Mouse (Mus musculus): ENCODE measurements around the gene Gcnt1.

Gene Gcnt1

GRCm38 (mm10) chr19:17323006-17323688 is 49.5 kb downstream of the Gcnt1 start:
- no peak for DNase-seq

DNA sequence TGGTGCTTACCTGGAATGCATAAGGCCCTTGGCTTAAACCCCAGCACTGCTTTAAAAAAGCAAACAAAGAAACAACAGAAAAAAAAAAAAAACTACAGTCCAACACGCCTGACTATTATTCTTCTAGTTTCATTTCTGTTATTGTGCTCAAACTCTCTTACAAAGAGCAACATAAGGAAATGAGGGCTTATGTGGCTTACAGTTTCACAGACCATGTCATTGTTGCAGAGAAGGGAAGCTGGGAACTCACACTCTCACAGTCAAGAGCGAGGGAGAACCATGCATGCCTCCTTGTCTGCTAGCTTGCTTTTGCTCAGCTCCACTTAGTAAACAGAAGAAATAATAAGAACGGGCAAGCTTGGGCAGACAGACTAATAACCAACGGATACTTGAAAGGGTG is 52.9 kb downstream of the Gcnt1 start:
- DNase-seq = no peak

GRCm38 (mm10) chr19:17318733-17319132 is 53.9 kb downstream of the Gcnt1 start:
- DNase-seq = no peak

- DNase-seq = no peak
These were observed 56.2 kb downstream of the Gcnt1 start for GRCm38 (mm10) chr19:17316311-17317003.

DNA sequence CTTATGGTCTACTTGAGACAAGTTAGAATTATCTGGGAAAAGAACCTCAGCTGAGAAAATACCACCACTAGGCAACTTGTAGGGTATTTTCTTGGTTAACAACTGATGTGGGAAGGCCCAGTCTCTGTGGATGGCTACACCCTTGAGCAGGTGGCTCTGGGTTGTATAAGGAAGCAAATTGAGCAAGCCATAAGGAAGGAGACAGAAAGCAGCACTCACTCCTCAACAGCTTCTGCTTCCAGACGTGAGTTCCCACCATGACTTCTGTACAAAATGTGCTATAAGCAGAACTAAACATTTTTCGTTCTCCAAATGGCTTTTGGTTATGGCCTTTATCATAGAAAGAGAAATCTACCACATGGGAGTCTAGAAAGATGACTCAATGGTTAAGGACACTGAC is 58.2 kb downstream of the Gcnt1 start:
- DNase-seq = no peak

GRCm38 (mm10) chr19:17313766-17314165 is 58.9 kb downstream of the Gcnt1 start:
- DNase-seq = no peak

GRCm38 (mm10) chr19:17312671-17313180 is 59.9 kb downstream of the Gcnt1 start:
- no peak for DNase-seq

DNA sequence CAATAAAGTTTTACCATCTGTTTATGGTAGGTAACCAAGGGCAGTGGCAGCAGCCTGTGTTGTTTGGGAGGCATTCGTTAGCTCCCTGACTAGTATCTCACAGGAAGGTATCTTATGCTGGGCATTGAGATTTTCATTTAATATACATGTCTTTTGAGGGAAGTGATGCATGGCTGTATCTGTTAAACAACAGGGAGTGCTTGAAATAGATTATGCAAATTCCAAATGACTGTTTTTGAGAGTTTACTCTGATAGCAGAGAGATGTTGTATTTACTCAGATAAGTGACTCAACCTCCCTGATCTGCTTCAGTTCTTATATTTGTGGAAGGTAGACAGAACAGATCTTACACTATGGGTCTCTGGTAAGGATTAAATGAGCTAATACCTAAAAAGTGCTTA is 61.1 kb downstream of the Gcnt1 start:
- no peak for DNase-seq

DNA sequence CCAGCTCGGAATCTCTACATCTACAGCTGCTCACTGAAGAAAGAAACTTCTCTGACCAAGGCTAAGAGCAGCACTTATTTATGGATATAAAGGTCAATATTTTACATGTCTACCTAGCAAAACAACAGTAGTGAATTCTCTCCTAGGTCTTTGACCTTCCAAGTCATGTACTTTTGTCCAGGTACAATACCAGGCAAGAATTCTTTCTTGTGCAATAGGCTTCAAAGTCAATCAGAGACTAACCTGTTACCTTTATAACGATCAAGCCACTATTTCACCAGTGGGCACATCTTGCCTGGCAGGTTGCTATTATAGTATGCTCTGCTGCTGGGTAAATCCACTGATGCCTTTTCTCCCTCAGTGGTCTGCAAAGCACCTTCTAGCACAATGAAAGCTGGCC is 61.6 kb downstream of the Gcnt1 start:
- no peak for DNase-seq

GRCm38 (mm10) chr19:17296081-17296480 is 76.6 kb downstream of the Gcnt1 start:
- no peak for DNase-seq

- no peak for DNase-seq
These were observed 77.4 kb downstream of the Gcnt1 start for GRCm38 (mm10) chr19:17295211-17295766.

GRCm38 (mm10) chr19:17294136-17294535 is 78.5 kb downstream of the Gcnt1 start:
- DNase-seq = no peak

DNA sequence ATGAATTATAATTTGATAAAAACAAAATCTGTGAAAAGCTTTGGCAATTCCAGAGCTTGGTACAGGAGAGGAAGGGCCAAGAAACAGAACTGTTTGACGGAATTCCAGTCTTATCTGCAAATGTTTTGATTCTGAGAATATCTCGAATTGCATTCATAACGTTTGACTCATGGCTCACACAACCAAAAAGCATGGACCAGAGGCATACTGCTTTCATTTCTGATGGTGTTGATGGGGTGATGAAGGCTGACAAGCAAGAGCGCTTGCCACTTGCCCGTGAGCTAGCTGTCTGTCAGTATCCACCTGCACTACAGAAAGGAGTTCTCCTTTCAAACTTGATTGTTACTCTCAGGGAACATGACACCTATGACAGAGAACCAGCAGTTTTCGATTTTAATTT is 83.1 kb downstream of the Gcnt1 start:
- no peak for DNase-seq

DNA sequence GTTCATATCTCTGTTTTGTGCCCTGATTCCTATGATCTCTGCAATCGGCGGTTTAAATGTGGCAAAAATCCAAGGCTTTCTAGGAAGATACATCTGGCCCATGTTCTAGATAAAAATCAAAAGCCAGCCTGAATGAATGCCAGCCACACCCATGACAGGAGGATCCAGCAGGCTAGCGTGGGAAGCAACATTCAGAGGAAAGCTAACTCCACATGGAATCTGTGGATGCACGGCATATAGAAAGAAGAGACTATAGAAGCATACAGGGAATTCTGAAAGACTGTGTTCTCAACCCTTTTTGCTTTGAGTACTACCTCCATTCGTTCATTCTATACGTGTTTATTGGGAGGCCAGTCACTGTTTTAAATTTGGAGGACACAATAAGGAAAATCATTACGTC is 86.6 kb downstream of the Gcnt1 start:
- no peak for DNase-seq

GRCm38 (mm10) chr19:17283317-17283716 is 89.3 kb downstream of the Gcnt1 start:
- no peak for DNase-seq

DNA sequence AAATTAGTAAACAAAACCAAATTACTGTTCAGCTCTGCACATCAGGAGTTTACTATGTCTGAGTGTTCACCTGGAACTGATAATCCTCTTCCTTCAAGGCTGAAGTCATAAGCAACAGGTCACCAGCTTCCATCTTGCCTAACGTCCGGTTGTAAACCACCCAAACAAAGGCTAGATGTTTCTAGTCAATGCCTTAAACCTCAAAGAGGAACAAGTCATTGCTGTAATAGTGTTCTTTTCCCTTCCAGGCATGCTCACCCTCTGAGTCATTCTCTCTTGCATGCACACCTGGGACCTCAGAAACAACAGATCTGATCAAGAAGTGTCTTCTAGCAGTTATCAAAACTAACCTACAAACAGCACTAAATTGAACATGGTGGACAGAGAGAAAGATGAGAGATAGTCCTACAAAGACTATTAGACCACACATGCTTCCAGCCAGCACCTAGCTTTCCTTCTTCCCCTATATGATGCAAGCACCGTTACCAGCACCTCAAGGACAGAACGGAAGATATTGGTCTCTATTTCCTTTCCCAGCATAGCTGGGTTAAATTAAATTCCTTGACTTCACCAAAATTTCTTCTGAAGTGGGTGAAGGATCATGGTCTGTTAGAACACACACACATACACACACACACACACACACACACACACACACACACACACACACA is 94.1 kb downstream of the Gcnt1 start:
- no peak for DNase-seq
